Mouse (Mus musculus) lung, postnatal 25 days (tissue): ENCODE results near the gene Duox1.

Experiments used
- DNase-seq: peaks from one replicate; pipeline ENCODE4 v3.0.0; 2022; ENCODE audit warnings: low spot score

Duox1 gene

DNA sequence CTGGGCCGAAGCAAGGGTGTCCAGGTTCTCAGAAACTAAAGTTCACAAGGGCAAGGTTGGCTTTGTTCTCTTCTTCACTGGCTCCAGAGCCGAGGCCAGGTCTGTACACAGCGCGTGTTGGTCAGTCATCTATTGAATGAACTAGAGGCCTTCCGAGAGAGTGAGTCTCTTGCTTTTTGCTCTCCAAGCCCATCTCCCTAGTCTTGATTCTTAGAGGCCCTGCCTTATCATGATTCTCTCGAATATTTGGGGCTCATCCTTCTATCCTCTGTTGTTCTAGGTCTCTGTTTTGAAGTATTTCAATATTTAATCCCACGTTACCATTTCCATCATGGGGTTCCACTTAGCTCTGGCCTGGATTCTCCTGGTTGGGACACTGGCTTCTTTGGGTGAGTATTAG lies at the start of gene Duox1:
Duox1 (plus strand) TSS at position 301 of the 400 bp plus-strand sequence.
- no peak for DNase-seq

DNA sequence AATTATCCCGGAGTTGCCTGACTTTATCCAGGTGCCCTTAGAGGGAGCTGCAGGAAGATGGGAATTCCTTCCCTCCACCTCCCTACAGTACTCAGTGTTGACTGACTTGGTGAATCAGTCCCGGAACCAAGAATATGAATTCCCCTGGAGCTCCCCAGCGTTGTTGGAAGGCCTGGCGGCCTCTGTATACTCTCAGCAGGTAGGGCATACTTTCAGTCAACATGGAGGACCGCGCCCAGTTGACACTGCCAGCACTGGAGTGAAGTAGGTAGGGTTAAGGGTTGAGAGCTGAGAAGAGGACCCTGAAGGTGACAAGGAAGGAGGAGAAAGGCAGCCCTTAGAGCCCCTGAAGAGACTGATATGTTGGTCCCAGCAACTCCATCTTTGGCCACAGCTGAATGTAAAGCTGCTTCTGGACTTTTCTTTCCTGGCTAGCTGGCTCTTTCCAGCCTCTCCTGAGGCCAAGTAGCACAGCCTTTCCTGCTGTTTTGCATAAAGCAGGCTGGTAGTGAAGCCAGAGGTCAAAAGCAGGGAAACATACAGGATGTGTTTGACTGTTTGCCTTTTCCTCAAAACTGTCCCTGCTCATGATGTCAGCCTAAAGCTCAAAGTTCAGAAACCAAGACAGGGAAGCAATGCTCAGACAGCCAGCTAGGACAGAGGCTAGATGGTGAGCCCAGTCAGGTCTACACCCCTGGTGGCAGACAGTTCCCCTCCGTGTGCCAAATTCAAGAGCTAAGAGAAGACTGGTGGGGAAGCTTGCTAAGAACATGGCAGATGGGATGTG lies 48.9 kb upstream of the Duox1 start:
- no peak for DNase-seq

DNA sequence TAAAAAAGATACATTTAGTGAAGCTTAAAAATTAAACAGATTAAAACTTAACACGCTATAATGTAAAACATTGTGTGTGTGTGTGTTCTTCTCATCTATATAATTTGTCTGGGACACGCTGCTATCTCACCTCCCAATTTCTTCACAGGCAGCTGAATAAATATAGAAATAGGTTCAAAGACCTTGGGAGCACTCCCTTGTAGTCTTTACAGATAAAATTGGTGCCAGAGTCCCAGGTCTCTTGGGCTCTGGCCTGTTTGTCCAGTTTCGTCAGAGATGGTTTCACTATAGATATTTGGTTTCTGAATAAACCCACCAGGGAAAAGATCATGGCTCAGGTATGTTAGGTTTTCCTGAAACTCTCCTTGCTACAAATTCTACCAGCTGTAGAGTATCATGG lies 36.7 kb upstream of the Duox1 start:
- no peak for DNase-seq

DNA sequence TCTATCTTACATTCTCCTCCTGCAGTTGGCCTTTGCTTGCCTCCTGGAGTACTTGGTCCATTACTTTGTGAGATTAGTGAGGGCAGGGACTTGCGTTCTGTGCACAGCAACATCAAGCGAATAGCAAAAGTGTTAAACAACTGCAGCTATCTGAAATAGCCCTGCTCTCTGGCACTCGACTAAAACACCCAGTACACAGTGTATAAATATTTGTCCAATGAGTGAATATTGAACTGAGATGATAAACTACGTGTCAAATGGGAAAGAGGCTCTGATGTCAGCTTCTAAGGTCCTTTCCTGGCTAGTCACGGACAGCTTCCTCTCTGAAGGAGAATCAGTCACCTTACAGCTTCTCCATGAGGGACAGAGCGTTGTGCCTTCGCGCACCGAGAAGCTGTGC lies 31.4 kb upstream of the Duox1 start:
- no peak for DNase-seq

DNA sequence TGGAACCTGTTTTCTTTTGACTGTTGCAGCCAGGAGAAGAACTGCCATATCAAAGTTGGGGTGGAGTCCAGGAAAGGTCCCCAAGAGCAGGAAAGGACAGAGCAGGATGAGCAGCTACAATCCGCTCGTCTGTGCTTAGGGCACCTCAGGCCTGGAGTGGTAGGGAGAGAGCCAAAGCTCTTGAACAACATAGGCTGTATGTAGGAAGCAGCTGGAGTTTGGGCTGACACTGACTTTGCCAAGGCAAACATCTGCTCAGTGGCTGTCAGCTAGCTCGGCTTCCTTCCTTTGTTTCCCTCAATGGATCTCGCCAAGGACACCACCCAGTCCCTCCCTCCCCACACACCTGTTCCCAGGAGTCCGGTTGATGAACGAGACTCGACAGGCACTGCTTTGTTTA lies 29.3 kb upstream of the Duox1 start:
- no peak for DNase-seq

DNA sequence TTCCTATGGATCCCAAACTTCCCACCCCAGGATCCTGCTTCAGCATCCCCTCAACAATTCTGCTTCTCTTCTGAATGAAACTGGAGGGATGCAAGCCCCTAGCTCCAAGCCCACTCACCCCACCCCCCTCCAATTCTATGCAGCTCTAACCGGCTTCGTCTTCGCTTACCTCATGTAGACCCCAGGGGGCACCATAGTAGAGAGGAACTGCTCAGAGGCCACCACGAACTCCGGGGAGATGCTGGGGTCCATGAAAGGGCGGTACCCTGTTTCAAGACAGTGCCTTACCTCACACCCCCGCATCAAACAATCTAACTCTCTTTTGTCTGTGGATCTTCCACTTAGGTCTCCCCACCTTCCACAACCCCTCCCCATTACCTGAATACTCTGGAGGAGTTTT lies 20.6 kb upstream of the Duox1 start:
- no peak for DNase-seq

DNA sequence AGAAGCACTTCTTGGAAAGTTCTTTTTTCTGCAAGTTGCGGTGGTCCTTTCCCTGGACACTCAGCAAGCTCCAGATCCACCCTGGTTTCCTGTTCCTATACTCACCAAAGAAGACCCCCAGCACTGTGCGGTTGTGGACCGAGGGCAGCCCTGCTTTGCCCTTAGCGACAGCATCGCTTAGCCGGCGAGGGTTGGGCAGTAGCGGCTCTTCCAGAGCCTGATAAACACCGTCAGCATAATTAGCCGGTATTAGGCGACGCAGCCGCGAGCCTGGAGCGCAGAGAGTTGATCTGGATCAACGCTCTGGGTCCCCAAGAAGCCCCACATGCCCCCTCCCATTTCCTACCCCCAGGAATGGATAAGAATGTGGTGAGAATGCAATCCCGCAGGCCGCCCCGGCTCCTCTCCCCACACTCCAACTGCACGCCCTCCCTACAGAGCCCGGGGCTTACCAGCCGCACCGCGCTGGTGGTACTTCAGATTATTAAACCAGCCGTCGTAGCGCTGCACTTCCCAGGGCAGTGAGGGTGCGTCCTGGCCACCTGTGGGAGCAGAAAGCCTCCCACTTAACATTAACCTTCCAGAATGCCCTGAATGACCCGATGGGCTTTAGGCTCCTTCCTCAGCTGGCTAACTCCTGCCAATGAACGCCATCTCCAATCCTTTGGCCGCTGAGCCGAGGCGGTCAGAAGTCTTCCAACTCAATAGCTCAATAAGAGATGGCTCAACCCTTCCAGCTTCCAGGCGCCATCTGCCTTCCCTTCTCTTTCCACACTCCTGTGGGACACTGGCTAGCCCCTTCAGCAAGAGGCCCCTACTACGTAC lies 18.0 kb upstream of the Duox1 start:
- no peak for DNase-seq

DNA sequence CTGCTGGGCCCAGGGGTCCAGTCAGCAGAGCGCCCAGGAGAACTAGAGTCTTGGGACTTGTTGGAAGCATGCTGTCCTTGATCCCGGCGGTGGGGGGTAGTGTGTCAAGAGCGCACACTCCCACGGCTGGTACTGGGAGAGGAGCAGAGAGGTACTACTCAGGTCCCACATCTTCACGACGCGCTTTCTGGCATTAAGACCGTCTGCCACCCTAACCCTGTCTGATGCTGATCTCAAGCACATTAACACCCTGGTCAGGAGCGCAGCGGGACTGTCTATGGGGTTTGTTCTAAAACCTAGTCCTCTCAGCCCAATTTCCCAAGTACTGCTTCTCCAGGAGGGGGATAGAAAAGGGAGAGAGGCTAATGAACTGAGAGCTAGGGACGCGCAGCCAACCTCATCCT lies 17.4 kb upstream of the Duox1 start, which contains the start of gene Duox2:
Duox2 (minus strand) TSS at position 354 of the 404 bp plus-strand sequence.
- no peak for DNase-seq

DNA sequence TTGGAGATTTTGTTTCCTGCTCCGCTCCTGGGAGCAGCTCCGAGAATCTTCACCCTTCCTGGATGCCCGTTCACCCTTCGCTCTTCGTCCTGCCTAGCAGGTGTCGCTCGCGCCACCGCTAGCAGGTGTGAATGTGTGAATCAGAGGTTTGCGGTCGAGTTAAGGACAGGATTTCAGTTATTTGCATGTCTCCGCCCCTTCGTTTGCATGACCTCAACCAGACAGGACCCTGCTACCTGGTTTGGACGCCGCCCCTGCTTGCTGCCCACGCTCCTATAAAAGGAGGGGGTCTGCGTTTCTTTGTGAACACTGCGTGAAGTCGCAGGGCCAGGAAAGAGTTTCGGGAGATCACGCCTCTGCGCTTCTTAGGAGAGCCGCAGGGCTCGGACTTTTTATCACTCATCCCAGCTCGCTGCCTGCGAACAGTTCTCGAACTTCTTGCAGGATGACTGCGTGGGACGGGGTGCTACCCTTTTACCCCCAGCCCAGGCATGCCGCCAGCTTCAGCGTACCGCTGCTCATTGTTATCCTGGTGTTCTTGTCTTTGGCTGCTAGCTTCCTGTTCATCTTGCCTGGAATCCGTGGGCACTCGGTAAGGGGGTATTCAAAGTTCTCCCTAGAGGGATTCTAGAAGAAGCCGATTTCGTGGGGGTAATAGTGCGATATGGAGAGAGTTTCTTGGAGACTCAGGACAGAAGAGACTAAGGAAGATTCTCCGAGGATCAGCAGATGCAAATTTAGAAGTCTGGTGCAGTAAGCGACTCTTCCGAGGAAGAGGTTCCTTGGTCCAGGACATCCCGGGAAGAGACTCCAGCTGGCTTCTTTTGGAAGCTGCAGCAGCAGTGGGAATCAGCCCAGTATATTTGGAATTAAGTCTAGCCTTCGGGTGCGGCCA lies 16.6 kb upstream of the Duox1 start, which contains the start of gene Duoxa2:
Duoxa2 (plus strand) TSS at position 305 of the 895 bp plus-strand sequence.
- no peak for DNase-seq

DNA sequence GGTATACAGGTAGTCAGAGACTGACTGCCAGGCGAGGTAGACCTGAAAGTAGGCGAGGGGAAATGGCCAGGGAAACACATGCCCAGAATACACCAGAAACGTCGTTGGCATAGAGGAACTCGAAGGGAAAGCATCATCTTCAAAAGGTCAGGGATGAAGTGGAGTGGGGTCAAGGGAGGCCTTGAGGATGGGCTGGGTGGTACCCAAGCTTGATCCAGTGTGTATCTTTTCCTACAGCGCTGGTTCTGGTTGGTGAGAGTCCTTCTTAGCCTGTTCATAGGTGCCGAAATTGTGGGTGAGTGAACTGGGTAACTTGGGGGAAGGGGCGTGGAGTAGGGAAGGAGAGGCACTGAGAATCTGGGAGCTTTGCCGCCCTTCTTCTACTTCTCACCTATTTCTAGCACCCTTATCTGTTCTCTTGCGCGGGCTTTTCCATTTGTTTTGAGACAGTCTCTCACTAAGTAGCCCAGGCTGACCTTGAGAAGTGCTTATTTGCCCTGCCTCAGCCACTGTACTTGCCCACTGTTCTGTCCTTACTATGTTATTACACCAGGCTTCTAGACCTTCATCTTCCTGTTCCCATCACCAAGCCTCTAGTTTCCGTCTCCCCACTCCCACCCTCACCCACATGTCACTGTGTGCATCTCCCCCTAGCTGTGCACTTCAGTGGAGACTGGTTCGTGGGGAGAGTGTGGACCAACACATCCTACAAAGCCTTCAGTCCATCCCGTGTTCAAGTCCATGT lies 15.4 kb upstream of the Duox1 start:
- DNase-seq, result no peak

DNA sequence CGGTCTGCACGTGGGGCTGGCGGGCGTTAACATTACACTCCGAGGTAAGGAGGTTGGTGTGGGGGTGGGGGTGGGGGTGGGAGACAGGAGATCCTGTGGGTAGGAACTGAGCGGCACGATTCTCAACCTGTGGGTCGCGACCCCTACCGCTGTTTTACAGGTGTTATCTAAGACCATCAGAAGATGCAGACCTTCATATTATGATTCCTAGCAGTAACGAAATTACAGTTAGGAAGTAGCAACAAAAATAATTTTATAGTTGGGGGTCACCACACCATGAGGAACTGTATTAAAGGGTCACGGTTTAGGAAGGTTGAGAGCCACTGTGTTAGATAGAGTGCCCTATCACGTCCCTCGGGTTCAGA lies 14.8 kb upstream of the Duox1 start:
- no peak for DNase-seq

DNA sequence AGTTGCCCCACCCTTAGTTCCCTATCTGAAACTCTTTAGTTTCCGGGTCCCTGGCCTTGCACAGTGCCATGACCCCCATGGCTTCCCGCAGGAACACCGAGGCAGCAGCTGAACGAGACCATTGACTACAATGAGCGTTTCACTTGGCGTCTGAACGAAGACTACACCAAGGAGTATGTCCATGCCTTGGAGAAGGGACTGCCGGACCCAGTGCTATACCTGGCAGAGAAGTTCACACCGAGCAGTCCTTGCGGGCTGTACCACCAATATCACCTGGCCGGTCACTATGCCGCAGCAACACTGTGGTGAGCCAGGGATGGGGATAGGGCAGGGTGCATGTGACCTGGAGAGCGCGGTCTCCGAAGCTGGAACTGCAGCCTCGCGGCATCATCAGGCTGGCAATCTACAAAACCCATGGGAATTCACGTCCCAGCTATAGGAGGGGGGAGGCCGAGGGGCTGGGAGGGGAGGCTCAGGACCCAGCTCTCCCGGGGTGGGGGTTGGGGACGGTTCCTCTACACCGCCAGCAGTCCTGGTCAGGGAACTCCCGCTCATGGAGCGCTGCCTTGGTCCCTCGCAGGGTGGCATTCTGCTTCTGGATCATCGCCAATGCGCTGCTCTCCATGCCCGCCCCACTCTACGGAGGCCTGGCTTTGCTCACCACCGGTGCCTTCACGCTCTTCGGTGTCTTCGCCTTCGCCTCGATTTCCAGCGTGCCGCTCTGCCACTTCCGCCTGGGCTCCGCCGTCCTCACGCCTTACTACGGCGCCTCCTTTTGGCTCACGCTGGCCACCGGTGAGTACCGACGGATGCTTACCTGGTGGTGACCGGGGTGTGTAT lies 14.2 kb upstream of the Duox1 start:
- no peak for DNase-seq

DNA sequence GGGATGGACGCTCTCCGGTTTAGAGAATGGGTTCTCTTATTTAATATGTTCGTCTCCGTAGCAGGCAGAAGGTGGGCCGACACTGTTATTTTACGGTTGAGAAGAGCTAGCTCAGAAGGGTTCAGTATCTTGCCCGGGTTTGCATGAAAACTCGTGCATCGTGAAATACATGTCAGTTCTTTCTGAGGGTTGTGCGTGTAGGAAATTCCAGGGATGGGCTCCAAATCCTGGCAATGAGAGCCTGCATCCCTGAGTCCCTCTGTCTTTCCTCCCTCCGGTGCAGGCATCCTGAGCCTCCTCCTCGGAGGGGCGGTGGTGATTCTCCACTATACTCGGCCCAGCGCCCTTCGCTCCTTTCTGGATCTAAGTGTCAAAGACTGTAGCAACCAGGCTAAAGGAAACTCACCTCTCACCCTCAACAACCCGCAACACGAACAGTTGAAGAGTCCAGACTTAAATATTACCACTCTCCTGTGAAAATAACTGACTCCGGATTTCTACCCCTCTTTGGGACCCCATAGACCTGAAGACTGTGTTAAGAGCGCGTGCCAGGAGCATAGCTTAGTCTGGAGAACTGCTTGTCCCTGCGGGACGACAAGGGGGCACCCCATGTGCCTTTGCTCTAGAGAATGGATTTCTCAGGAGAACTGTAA lies 13.4 kb upstream of the Duox1 start:
- no peak for DNase-seq

DNA sequence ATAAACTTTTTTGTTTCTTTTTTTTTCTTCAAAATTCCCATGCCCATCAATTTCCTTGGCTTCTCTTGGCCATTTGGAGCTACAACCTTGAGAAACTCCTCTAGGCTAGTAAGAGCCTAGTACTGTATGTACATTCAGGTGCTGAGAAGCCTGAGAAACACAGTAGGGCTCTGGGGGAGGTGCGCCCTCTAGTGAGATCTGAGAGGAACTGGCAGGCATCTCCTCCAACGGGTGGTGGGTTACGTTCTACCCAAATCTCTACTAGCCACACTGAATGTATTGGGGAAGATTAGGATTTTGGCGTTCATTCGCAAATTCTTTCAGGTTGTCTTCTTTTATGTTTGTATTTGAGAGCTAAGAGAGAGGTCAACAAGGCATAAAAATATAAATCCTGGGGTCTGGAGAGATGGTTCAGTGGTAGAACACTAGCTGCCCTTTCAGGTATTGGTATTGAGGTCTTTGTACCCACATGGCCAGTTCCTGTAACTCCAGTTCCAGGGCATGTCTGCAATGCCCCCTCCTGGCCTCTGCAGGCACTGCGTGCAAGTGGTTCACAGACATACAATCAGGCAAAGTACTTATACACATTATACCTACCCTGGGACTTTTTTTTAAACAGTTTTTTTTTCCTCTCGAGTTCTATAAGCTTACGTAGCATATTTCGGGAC lies 12.8 kb upstream of the Duox1 start:
- DNase-seq, result peak; percentile 59

DNA sequence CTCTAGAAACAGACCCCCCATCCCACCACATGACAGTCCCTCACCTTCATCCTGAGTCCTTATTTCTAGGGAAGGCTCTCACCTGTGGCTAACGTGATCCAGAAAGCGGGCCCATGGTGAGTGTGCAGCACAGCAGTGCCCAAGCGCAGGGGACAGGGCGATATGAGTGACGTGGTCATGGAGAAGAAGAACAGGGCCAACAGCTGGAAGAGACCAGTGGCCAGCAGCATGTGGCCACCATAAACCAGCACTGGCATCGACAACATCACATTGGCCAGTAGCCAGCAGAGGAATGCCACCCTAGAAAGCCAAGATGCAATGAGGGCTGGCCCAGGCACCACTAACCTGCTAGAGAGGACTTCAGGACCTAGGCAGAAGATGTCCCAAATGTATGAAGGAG lies 10.9 kb upstream of the Duox1 start:
- no peak for DNase-seq

DNA sequence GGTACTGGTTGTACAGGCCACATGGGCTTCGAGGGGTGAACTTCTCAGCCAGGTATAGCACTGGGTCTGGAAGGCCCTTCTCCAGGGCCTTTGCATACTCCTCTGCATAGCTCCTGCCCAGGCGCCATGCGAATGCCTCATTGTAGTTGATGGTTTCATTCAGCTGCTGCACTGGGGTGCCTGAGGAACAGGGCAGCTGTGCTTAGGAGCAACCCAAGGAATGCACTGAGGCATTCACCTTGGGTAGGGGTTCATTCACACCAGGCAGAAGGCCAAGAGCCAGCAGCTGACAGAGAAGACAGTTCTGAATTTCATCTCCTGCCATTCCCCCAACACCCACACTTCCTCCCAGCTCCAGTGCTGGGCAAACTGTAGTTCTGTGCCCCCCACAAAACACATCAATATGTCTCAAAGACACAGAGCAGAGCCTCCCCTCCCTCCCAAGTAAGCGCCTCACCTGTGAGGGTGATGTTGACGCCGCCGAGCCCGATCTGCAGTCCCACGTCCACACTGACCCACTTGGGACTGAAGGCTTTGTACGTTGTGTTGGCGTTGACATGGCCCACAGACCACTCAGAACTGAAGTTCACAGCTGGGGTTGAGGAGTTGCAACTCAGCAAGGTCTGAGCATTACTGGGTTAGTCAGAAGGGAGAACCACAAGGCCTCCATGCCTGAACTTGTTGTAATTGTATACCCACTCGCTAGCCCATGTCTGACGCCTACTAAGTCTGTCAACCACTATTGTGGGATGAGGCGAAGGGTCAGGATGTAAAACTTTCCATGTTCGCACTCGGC lies 10.2 kb upstream of the Duox1 start:
- DNase-seq, result no peak

DNA sequence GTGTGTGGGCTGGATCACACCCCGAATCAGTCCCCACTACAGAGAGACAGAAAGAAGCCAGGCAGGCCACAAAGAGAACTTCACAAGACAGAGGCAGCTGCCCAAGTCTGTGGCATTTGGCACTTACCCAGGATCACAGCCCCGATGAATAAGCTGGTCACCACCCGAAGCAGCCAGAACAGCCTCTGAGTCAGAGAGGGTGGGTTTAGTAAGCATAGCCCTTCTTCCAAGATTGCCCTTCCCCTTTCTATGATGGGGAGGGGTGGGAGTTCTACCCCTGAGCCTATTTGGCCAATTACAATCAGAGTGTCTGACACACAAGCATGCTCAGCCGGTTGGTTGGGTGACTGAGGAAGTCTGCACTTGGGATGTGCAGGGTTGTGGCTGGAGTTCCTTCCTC lies 9.3 kb upstream of the Duox1 start:
- DNase-seq, result no peak

DNA sequence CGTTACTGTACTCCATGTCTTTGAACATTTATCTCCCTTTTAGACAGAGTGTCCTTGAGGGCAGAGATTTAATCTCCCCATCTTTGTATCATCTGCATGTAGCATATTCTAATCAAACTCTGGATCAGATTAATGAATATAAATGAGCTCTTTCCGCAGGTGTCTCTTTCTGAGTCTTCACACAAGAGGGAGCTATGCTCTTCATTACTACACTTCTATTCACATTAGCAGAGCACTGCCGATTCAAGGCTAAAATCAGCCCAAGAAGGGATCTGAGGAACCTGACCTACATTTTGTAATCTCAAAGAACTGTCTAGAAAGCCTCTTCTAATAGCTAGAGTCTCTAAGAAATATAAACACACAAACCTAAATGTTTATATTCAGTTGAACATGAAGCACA lies 5.8 kb upstream of the Duox1 start:
- no peak for DNase-seq

DNA sequence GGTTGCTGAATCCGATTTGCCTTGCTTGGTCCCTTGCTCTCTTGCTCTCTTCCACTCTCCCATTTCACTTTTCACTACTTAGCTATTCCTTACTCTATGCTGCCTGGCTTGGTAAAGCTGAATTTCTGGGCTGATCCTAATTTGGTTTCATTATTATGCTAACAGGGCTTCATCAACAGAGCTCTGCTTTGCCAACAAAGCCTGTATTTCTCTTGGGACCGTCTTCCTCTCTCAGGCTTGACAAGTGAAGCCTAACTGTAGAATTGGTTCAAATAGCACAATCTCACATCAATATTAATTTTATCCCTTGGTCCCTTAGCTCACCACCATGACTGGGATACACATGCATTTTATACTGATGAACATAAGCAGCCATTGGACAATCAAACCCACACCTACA lies 3.9 kb upstream of the Duox1 start:
- no peak for DNase-seq
